Mouse (Mus musculus) G1E (cell line): ENCODE data around the gene C1qtnf7.

Experiments
- CTCF ChIP-seq: IDR thresholded peaks from 2 replicates; pipeline ENCODE4 v1.5.1; 2012; ENCODE audit warnings: low read depth, low read length, inconsistent platforms, mixed read lengths
- GATA1 ChIP-seq: IDR thresholded peaks from 2 replicates; pipeline ENCODE4 v1.6.1; 2012; ENCODE audit warnings: borderline replicate concordance, low read length, inconsistent platforms, mixed read lengths
- POLR2AphosphoS5 ChIP-seq: IDR thresholded peaks from 2 replicates; pipeline ENCODE4 v1.6.1; 2012; ENCODE audit warnings: low read depth, low read length, inconsistent platforms; ENCODE audit not compliant: insufficient replicate concordance
- TAL1 ChIP-seq: conservative IDR thresholded peaks from 2 replicates; pipeline ENCODE4 v1.6.1; 2012; ENCODE audit warnings: low read depth, low read length, inconsistent platforms, mixed read lengths

- TF ChIP-seq CTCF (no peak), TAL1 (no peak), POLR2AphosphoS5 (no peak), GATA1 (no peak)
Observed at GRCm38 (mm10) chr5:43583326-43584120, 68.2 kb downstream of the C1qtnf7 start.
